Mouse (Mus musculus) embryonic facial prominence, embryonic 15.5 days (tissue): Measurements from ENCODE around the gene Gas2l1. TPM values are rescaled to one million over a fixed set of nuclear protein-coding genes. Genes with fewer than 3 reads are reported as not detected.

Source experiments
- ATAC-seq: fragments of 200-750 bp; cut with Nextera tagmentation; 2 replicates; pipeline ENCODE4 v1.8.0; 2017; ENCODE audit warnings: low read depth, moderate TSS enrichment; ENCODE audit not compliant: insufficient number of reproducible peaks, low FRiP score, low TSS enrichment
- H3K27ac ChIP-seq: fragments of 300-500 bp; sonication (generic); replicated peaks from 2 replicates; pipeline ENCODE4 v1.5.1; 2015; ENCODE audit warnings: mild to moderate bottlenecking, inconsistent platforms
- H3K27me3 ChIP-seq: fragments of 300-500 bp; sonication (generic); 2 replicates; pipeline ENCODE4 v1.6.1; 2015; ENCODE audit warnings: inconsistent platforms
- H3K36me3 ChIP-seq: fragments of 300-500 bp; sonication (generic); 2 replicates; pipeline ENCODE4 v1.6.1; 2015; ENCODE audit warnings: mild to moderate bottlenecking, inconsistent platforms
- H3K4me1 ChIP-seq: fragments of 300-500 bp; sonication (generic); 2 replicates; pipeline ENCODE4 v1.6.1; 2015; ENCODE audit warnings: inconsistent platforms
- H3K4me2 ChIP-seq: fragments of 300-500 bp; sonication (generic); replicated peaks from 2 replicates; pipeline ENCODE4 v1.6.1; 2015; ENCODE audit warnings: mild to moderate bottlenecking, inconsistent platforms
- H3K4me3 ChIP-seq: fragments of 300-500 bp; sonication (generic); replicated peaks from 2 replicates; pipeline ENCODE4 v1.5.1; 2015; ENCODE audit warnings: mild to moderate bottlenecking, inconsistent platforms
- H3K9ac ChIP-seq: fragments of 300-500 bp; sonication (generic); 2 replicates; pipeline ENCODE4 v1.6.1; 2015; ENCODE audit warnings: inconsistent platforms
- H3K9me3 ChIP-seq: fragments of 300-500 bp; sonication (generic); replicated peaks from 2 replicates; pipeline ENCODE4 v1.6.1; 2016; ENCODE audit warnings: inconsistent platforms
- WGBS: fragments of 180-500 bp; shearing (Covaris S2); methylation state at CpG from one replicate; pipeline ENCODE4 v1.1.7; 2015; 5-methylcytosine and 5-hydroxymethylcytosine counted together
- polyA plus RNA-seq: library from polyadenylated mRNA; unstranded; fragments of >200 nt; fragmentation: Nextera tagmentation; extraction: Ambion mirVana; gene quantifications from 2 replicates; pipeline ENCODE4 v1.2.1, GENCODE M21; 2015

Gas2l1 gene
- 39.0 and 43.3 TPM in 2 replicates for polyA plus RNA-seq

- peaks cover 43% of the 10 kb centered on the region for H3K4me1 ChIP-seq
- peak within 1 kb of the TSS; percentile 66 for H3K9ac ChIP-seq
- peak; percentile 86 for ATAC-seq
- H3K9me3 ChIP-seq, result no peaks in the 10 kb centered on the region
- peaks cover 38% of the 10 kb centered on the region for H3K27me3 ChIP-seq
- peaks cover 23% of the 10 kb centered on the region for H3K36me3 ChIP-seq
- peak within 1 kb of the TSS; percentile 91 for H3K4me2 ChIP-seq
- WGBS, result 1% methylated on average over 49 of the region's 50 CpGs
- peak within 1 kb of the TSS; percentile 73 for H3K4me3 ChIP-seq
- H3K27ac ChIP-seq, result peak within 1 kb of the TSS; percentile 18
These were observed at the start of gene Gas2l1 for GRCm38 (mm10) chr11:5065056-5065821. Gene Gas2l1, minus strand, starts transcription at chr11:5065327.

GRCm38 (mm10) chr11:5113645-5114044 is 48.5 kb upstream of the Gas2l1 start:
- no peak overlapping the region for H3K9ac ChIP-seq
- H3K36me3 ChIP-seq, result no peaks in the 10 kb centered on the region
- no peaks in the 10 kb centered on the region for H3K27me3 ChIP-seq
- H3K9me3 ChIP-seq, result no peaks in the 10 kb centered on the region
- ATAC-seq, result no peak
- no peak overlapping the region for H3K4me3 ChIP-seq
- H3K4me2 ChIP-seq, result no peak overlapping the region
- 71% methylated on average over 7 of the region's 7 CpGs for WGBS
- no peak overlapping the region for H3K27ac ChIP-seq
- H3K4me1 ChIP-seq, result 0 out of 2 replicates have a peak, but pooled peaks cover 5% of the 10 kb centered on the region

GRCm38 (mm10) chr11:5109441-5109840 is 44.3 kb upstream of the Gas2l1 start:
- no peak overlapping the region for H3K4me2 ChIP-seq
- peaks cover 14% of the 10 kb centered on the region for H3K36me3 ChIP-seq
- ATAC-seq, result no peak
- H3K4me1 ChIP-seq, result 0 out of 2 replicates have a peak, but pooled peaks cover 5% of the 10 kb centered on the region
- H3K27me3 ChIP-seq, result no peaks in the 10 kb centered on the region
- no peak overlapping the region for H3K9ac ChIP-seq
- H3K4me3 ChIP-seq, result no peak overlapping the region
- no peak overlapping the region for H3K27ac ChIP-seq
- no peaks in the 10 kb centered on the region for H3K9me3 ChIP-seq
- WGBS, result 58% methylated on average over 8 of the region's 8 CpGs

- Histone ChIP-seq H3K9ac (no peak overlapping the region), H3K36me3 (peaks cover 24% of the 10 kb centered on the region), H3K4me1 (peaks cover 22% of the 10 kb centered on the region), H3K9me3 (no peaks in the 10 kb centered on the region), H3K27me3 (no peaks in the 10 kb centered on the region), H3K4me3 (no peak overlapping the region), H3K4me2 (no peak overlapping the region), H3K27ac (no peak overlapping the region)
- WGBS, result 98% methylated on average over 4 of the region's 4 CpGs
- no peak for ATAC-seq
These were observed 38.9 kb upstream of the Gas2l1 start for GRCm38 (mm10) chr11:5103986-5104509.

GRCm38 (mm10) chr11:5102384-5102783 is 37.3 kb upstream of the Gas2l1 start:
- no peak overlapping the region for H3K9ac ChIP-seq
- peaks cover 24% of the 10 kb centered on the region for H3K36me3 ChIP-seq
- H3K4me2 ChIP-seq, result no peak overlapping the region
- H3K27ac ChIP-seq, result no peak overlapping the region
- WGBS, result 90% methylated on average over 7 of the region's 7 CpGs
- no peaks in the 10 kb centered on the region for H3K27me3 ChIP-seq
- no peak for ATAC-seq
- no peaks in the 10 kb centered on the region for H3K9me3 ChIP-seq
- H3K4me3 ChIP-seq, result no peak overlapping the region
- peaks cover 24% of the 10 kb centered on the region for H3K4me1 ChIP-seq

- ATAC-seq, result no peak
- Histone ChIP-seq H3K9me3 (no peaks in the 10 kb centered on the region), H3K4me1 (peaks cover 31% of the 10 kb centered on the region), H3K27ac (no peak overlapping the region), H3K9ac (no peak overlapping the region), H3K4me2 (no peak overlapping the region), H3K36me3 (peaks cover 24% of the 10 kb centered on the region), H3K27me3 (no peaks in the 10 kb centered on the region), H3K4me3 (no peak overlapping the region)
- WGBS, result 68% methylated on average over 6 of the region's 6 CpGs
These were observed 36.5 kb upstream of the Gas2l1 start for GRCm38 (mm10) chr11:5101641-5102040.

- no peaks in the 10 kb centered on the region for H3K9me3 ChIP-seq
- H3K9ac ChIP-seq, result no peak overlapping the region
- ATAC-seq, result no peak
- H3K4me1 ChIP-seq, result peaks cover 36% of the 10 kb centered on the region
- peak overlapping the region; percentile 99; the same call in 1 of the 2 replicates for H3K27ac ChIP-seq
- WGBS, result 39% methylated on average over 5 of the region's 5 CpGs
- H3K36me3 ChIP-seq, result peaks cover 24% of the 10 kb centered on the region
- no peaks in the 10 kb centered on the region for H3K27me3 ChIP-seq
- H3K4me3 ChIP-seq, result peak overlapping the region; percentile 67
- peak overlapping the region; percentile 86 for H3K4me2 ChIP-seq
These were observed 35.7 kb upstream of the Gas2l1 start for GRCm38 (mm10) chr11:5100801-5101200.

GRCm38 (mm10) chr11:5100283-5100682 is 35.2 kb upstream of the Gas2l1 start:
- H3K36me3 ChIP-seq, result peaks cover 18% of the 10 kb centered on the region
- H3K4me2 ChIP-seq, result peak overlapping the region; percentile 86
- ATAC-seq, result no peak
- under 1% methylated on average over 7 of the region's 7 CpGs for WGBS
- H3K27me3 ChIP-seq, result no peaks in the 10 kb centered on the region
- peaks cover 36% of the 10 kb centered on the region for H3K4me1 ChIP-seq
- H3K4me3 ChIP-seq, result peak overlapping the region; percentile 67
- peak overlapping the region; percentile 84 for H3K9ac ChIP-seq
- H3K9me3 ChIP-seq, result no peaks in the 10 kb centered on the region
- peak overlapping the region; percentile 99 for H3K27ac ChIP-seq

- Histone ChIP-seq H3K4me3 (peak overlapping the region; percentile 67), H3K27me3 (no peaks in the 10 kb centered on the region), H3K4me2 (peak overlapping the region; percentile 86), H3K27ac (peak overlapping the region; percentile 99), H3K4me1 (peaks cover 36% of the 10 kb centered on the region), H3K9me3 (no peaks in the 10 kb centered on the region), H3K9ac (peak overlapping the region; percentile 84), H3K36me3 (peaks cover 12% of the 10 kb centered on the region; the same call in 1 of the 2 replicates)
- ATAC-seq, result peak; percentile 76
- under 1% methylated on average over 31 of the region's 31 CpGs for WGBS
These were observed 34.6 kb upstream of the Gas2l1 start for GRCm38 (mm10) chr11:5099576-5100183.

GRCm38 (mm10) chr11:5098736-5099542 is 33.8 kb upstream of the Gas2l1 start, which contains the start of the genes Rhbdd3 and Ewsr1:
Gene Rhbdd3, plus strand, starts transcription at chr11:5098926.
Gene Ewsr1, minus strand, starts transcription at chr11:5099266.
- Histone ChIP-seq H3K4me1 (peaks cover 34% of the 10 kb centered on the region), H3K36me3 (0 out of 2 replicates have a peak, but pooled peaks cover 6% of the 10 kb centered on the region), H3K4me2 (peak within 1 kb of the TSS; percentile 86), H3K27me3 (no peaks in the 10 kb centered on the region), H3K27ac (peak within 1 kb of the TSS; percentile 99), H3K9ac (peak within 1 kb of the TSS; percentile 84), H3K9me3 (no peaks in the 10 kb centered on the region), H3K4me3 (peak within 1 kb of the TSS; percentile 67)
- WGBS, result under 1% methylated on average over 88 of the region's 92 CpGs
- peak; percentile 89 for ATAC-seq
